Mouse (Mus musculus): ENCODE measurements at regions not wholly inside any gene's neighbourhood (a gene's known extent, or its start where the extent isn't known, plus 50 kb on each side); places are given as distances from the start of the nearest gene placed in this dataset.

- in situ Hi-C loops (cut with MboI; ENCODE audit: unreplicated experiment in 2 of 2), result no loop called here
Measured at GRCm38 (mm10) chr2:148171113-148171512, 124.3 kb upstream of the Foxa2 start.

- in situ Hi-C loops (cut with MboI; ENCODE audit: unreplicated experiment in 2 of 2), result no loop called here
Measured at GRCm38 (mm10) chr2:148171699-148172098, 124.9 kb upstream of the Foxa2 start.

- in situ Hi-C loops (cut with MboI; ENCODE audit: unreplicated experiment in 2 of 2), result no loop called here
Measured at GRCm38 (mm10) chr2:148175251-148175927, 128.6 kb upstream of the Foxa2 start.

- in situ Hi-C loops (cut with MboI; ENCODE audit: unreplicated experiment in 2 of 2), result no loop called here
Measured at GRCm38 (mm10) chr2:148180245-148180644, 133.5 kb upstream of the Foxa2 start.

- in situ Hi-C loops (cut with MboI; ENCODE audit: unreplicated experiment in 2 of 2), result no loop called here
Measured at GRCm38 (mm10) chr2:148181518-148181917, 134.7 kb upstream of the Foxa2 start.

GRCm38 (mm10) chr2:148182492-148183052, 135.8 kb upstream of the Foxa2 start:
- in situ Hi-C loops (cut with MboI; ENCODE audit: unreplicated experiment in 2 of 2), result no loop called here

- in situ Hi-C loops (cut with MboI; ENCODE audit: unreplicated experiment in 2 of 2), result no loop called here
Measured at GRCm38 (mm10) chr2:148184801-148185212, 138.0 kb upstream of the Foxa2 start.

- in situ Hi-C loops (cut with MboI; ENCODE audit: unreplicated experiment in 2 of 2), result no loop called here
Measured at GRCm38 (mm10) chr2:148186363-148186991, 139.7 kb upstream of the Foxa2 start.

- in situ Hi-C loops (cut with MboI; ENCODE audit: unreplicated experiment in 2 of 2), result no loop called here
Measured at GRCm38 (mm10) chr2:148188865-148189264, 142.1 kb upstream of the Foxa2 start.

GRCm38 (mm10) chr2:148189287-148189686, 142.5 kb upstream of the Foxa2 start:
- in situ Hi-C loops (cut with MboI; ENCODE audit: unreplicated experiment in 2 of 2), result no loop called here

GRCm38 (mm10) chr2:148192946-148193345, 146.2 kb upstream of the Foxa2 start:
- in situ Hi-C loops (cut with MboI; ENCODE audit: unreplicated experiment in 2 of 2), result no loop called here

GRCm38 (mm10) chr2:148197375-148198015, 150.7 kb upstream of the Foxa2 start:
- in situ Hi-C loops (cut with MboI; ENCODE audit: unreplicated experiment in 2 of 2), result no loop called here

GRCm38 (mm10) chr2:148206633-148207032, 159.9 kb upstream of the Foxa2 start:
- in situ Hi-C loops (cut with MboI; ENCODE audit: unreplicated experiment in 2 of 2), result no loop called here

- in situ Hi-C loops (cut with MboI; ENCODE audit: unreplicated experiment in 2 of 2), result no loop called here
Measured at GRCm38 (mm10) chr2:148210813-148211212, 164.0 kb upstream of the Foxa2 start.

GRCm38 (mm10) chr2:148217136-148217535, 170.4 kb upstream of the Foxa2 start:
- in situ Hi-C loops (cut with MboI; ENCODE audit: unreplicated experiment in 2 of 2), result no loop called here

- in situ Hi-C loops (cut with MboI; ENCODE audit: unreplicated experiment in 2 of 2), result no loop called here
Measured at GRCm38 (mm10) chr2:148233691-148234300, 161.3 kb upstream of the Sstr4 start.

GRCm38 (mm10) chr2:148237121-148237520, 158.0 kb upstream of the Sstr4 start:
- in situ Hi-C loops (cut with MboI; ENCODE audit: unreplicated experiment in 2 of 2), result no loop called here

GRCm38 (mm10) chr2:148239046-148239445, 156.1 kb upstream of the Sstr4 start:
- in situ Hi-C loops (cut with MboI; ENCODE audit: unreplicated experiment in 2 of 2), result no loop called here

GRCm38 (mm10) chr2:148242242-148242641, 152.9 kb upstream of the Sstr4 start:
- in situ Hi-C loops (cut with MboI; ENCODE audit: unreplicated experiment in 2 of 2), result no loop called here

- in situ Hi-C loops (cut with MboI; ENCODE audit: unreplicated experiment in 2 of 2), result no loop called here
Measured at GRCm38 (mm10) chr2:148245575-148245974, 149.6 kb upstream of the Sstr4 start.

- in situ Hi-C loops (cut with MboI; ENCODE audit: unreplicated experiment in 2 of 2), result no loop called here
Measured at GRCm38 (mm10) chr2:148250902-148251301, 144.2 kb upstream of the Sstr4 start.

All from v-Abl transformed pro-B cells (cell line).